Mouse (Mus musculus): Measurements from ENCODE around the gene Pgm5. TPM values are rescaled to one million over a fixed set of nuclear protein-coding genes. Genes with fewer than 3 reads are reported as not detected.
A peak's percentile ranks its signal among the peaks of the same experiment; 100 is the strongest.

Pgm5 gene
- 0.03 and 0.07 TPM in 2 replicates for polyA plus RNA-seq (2015; fragmentation: Nextera tagmentation; extraction: Ambion mirVana)

- H3K36me3 ChIP-seq (replicated peaks), result no peaks in the 10 kb centered on the region
- H3K4me2 ChIP-seq, result peak within 1 kb of the TSS; percentile 52
- H3K4me3 ChIP-seq (replicated peaks), result peak within 1 kb of the TSS; percentile 26
- H3K27ac ChIP-seq (replicated peaks), result no peak within 1 kb of the TSS
- H3K9ac ChIP-seq, result no peak within 1 kb of the TSS
- ATAC-seq (ENCODE audit: insufficient read depth), result no peak
- no peaks in the 10 kb centered on the region for H3K4me1 ChIP-seq (replicated peaks)
- H3K9me3 ChIP-seq (replicated peaks), result no peaks in the 10 kb centered on the region
- WGBS (ENCODE audit: insufficient replicate concordance), result 1% methylated on average over 39 of the region's 39 CpGs
- peaks cover 44% of the 10 kb centered on the region for H3K27me3 ChIP-seq
These were observed at the start of gene Pgm5 for GRCm38 (mm10) chr19:24861612-24862451. Gene Pgm5, minus strand, starts transcription at chr19:24861855.

GRCm38 (mm10) chr19:24908385-24909155 is 46.9 kb upstream of the Pgm5 start:
- 68% methylated on average over 3 of the region's 3 CpGs for WGBS (ENCODE audit: insufficient replicate concordance)
- Histone ChIP-seq H3K9me3 (replicated peaks) (no peaks in the 10 kb centered on the region), H3K27ac (replicated peaks) (no peak overlapping the region), H3K4me1 (replicated peaks) (no peaks in the 10 kb centered on the region), H3K9ac (no peak overlapping the region), H3K4me2 (no peak overlapping the region), H3K36me3 (replicated peaks) (no peaks in the 10 kb centered on the region), H3K4me3 (replicated peaks) (no peak overlapping the region), H3K27me3 (peaks cover 19% of the 10 kb centered on the region)
- ATAC-seq (ENCODE audit: insufficient read depth), result no peak

DNA sequence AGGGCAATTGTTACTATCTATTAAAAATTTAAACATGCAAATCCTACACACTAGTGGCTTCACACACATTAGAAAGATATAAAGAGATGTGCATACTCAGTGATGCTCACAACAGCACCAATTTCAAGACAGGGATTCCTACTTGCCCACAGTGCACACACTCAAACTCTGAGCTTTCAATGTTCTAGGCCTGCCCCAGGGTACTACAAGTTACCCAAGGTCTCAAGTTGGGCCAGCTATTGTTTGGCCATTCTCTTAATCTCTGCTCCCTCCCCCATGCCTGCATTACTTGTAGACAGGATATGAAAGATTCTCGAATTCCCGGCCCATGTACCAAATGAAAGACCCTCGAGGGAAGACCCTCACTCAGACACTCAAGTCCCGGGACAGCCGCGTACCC is 46.0 kb upstream of the Pgm5 start:
- ATAC-seq (ENCODE audit: insufficient read depth), result no peak
- H3K4me3 ChIP-seq (replicated peaks), result no peak overlapping the region
- no peak overlapping the region for H3K4me2 ChIP-seq
- H3K9me3 ChIP-seq (replicated peaks), result no peaks in the 10 kb centered on the region
- H3K27me3 ChIP-seq, result peaks cover 28% of the 10 kb centered on the region
- no peaks in the 10 kb centered on the region for H3K36me3 ChIP-seq (replicated peaks)
- H3K9ac ChIP-seq, result no peak overlapping the region
- H3K27ac ChIP-seq (replicated peaks), result no peak overlapping the region
- no peaks in the 10 kb centered on the region for H3K4me1 ChIP-seq (replicated peaks)
- WGBS (ENCODE audit: insufficient replicate concordance), result 62% methylated on average over 6 of the region's 6 CpGs

DNA sequence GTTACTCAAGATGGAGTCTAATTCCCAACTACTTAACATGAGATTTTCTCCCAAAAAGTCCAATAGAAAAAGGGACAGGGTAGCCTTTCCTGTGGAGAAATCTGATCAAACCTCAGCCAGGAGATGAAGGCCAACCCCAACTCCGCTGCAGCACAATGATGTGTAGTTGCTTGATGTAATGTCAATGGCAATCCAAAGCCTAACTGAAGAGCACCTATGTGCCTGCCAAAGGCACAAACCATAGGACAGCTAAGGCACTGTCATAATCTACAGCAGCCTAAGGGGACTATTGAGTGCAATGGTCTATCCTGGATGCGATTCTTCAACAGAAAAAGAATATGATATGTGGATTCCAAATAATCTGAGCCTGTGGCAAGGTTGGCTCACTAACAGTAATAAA is 41.2 kb upstream of the Pgm5 start:
- WGBS (ENCODE audit: insufficient replicate concordance), result 34% methylated on average over 2 of the region's 2 CpGs
- H3K36me3 ChIP-seq (replicated peaks), result no peaks in the 10 kb centered on the region

DNA sequence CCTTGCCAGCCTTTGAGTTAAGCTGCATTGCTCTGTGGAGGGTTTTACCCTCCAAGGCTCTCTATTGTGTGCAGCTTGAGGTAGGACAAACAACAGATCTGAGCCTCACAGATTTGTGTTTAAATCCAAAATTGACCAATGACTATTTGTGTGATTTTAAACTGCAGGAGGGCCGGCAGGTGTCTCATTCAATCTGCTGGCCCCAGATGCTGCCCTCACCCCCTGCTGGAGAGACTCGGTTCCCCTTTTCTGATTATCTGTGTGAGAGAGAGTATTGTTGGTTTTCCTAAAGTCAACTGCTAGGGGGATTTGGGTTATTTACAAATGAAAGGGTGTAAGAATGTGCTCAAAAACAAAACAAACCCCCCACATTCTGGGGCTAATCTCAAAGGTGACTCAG is 40.6 kb upstream of the Pgm5 start:
- Histone ChIP-seq H3K9me3 (replicated peaks) (no peaks in the 10 kb centered on the region), H3K9ac (no peak overlapping the region), H3K4me3 (replicated peaks) (no peak overlapping the region), H3K27me3 (peaks cover 82% of the 10 kb centered on the region), H3K4me1 (replicated peaks) (no peaks in the 10 kb centered on the region), H3K27ac (replicated peaks) (no peak overlapping the region), H3K36me3 (replicated peaks) (no peaks in the 10 kb centered on the region), H3K4me2 (no peak overlapping the region)
- ATAC-seq (ENCODE audit: insufficient read depth), result no peak
- 0% methylated on average over 2 of the region's 2 CpGs for WGBS (ENCODE audit: insufficient replicate concordance)

More for the DNA sequence above, 41.2 kb upstream of the Pgm5 start:
- no peaks in the 10 kb centered on the region for H3K9me3 ChIP-seq (replicated peaks)
- no peak overlapping the region for H3K9ac ChIP-seq
- peaks cover 76% of the 10 kb centered on the region for H3K27me3 ChIP-seq
- no peaks in the 10 kb centered on the region for H3K4me1 ChIP-seq (replicated peaks)
- no peak overlapping the region for H3K4me3 ChIP-seq (replicated peaks)
- H3K4me2 ChIP-seq, result no peak overlapping the region
- ATAC-seq (ENCODE audit: insufficient read depth), result no peak
- H3K27ac ChIP-seq (replicated peaks), result no peak overlapping the region

DNA sequence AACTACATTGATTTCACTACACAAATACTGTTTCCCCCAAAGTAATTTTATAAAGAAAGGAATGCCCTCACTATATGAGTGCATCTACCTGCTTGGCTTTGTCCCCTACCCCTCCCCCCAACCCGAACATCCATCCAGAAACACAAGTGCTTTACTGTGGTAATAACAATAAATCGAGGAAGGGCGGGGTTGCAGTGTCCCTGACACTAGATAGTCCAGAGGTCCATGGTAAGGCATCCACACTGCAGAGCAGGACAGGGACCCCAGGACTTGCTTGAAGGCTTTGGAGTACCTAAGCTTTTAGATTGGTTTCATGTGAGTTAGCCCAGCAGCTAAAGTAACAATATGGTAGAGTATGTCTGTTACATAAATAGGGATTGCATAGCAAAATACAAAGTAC is 40.0 kb upstream of the Pgm5 start:
- WGBS (ENCODE audit: insufficient replicate concordance), result 8% methylated on average over 3 of the region's 3 CpGs
- Histone ChIP-seq H3K27ac (replicated peaks) (no peak overlapping the region), H3K4me3 (replicated peaks) (no peak overlapping the region), H3K27me3 (peaks cover 83% of the 10 kb centered on the region), H3K9ac (no peak overlapping the region), H3K4me1 (replicated peaks) (no peaks in the 10 kb centered on the region), H3K9me3 (replicated peaks) (no peaks in the 10 kb centered on the region), H3K36me3 (replicated peaks) (no peaks in the 10 kb centered on the region), H3K4me2 (no peak overlapping the region)
- ATAC-seq (ENCODE audit: insufficient read depth), result no peak

DNA sequence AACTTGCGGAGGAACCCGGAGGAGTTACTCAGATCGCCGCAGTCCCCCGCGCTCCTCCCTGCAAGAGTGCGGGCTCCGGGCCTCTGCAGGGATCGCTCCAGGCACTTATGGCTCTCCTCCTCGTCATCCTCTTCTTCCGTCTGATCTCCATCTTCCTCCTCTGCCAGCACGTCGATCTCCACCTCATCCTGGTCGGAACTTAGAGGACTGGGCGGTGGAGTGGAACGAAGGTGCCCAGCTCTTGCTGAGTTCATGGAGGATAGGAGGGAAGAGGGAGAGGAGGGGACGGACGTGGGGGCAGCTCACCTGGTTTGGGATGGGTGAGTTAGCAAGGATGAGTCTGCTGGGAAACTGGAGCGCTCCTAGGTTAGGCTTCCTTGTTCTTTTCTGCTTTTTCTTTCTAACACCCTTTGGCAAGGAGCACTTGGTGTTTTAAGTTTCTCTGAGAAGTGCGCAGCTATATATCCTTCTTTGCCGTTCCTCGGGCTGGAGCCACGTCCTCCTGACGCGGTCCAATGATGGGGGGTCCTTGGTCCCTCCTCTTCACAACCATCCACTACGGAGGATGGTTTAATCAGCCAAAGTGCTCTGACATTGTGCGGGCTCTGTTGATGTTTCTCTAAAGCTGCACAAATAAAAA is 39.0 kb upstream of the Pgm5 start, which contains the start of gene Foxd4:
Gene Foxd4, minus strand, starts transcription at position 617 of the 640 bp plus-strand sequence.
- no peak for ATAC-seq (ENCODE audit: insufficient read depth)
- no peaks in the 10 kb centered on the region for H3K4me1 ChIP-seq (replicated peaks)
- H3K4me2 ChIP-seq, result peak within 1 kb of the TSS; percentile 48
- no peaks in the 10 kb centered on the region for H3K36me3 ChIP-seq (replicated peaks)
- no peak within 1 kb of the TSS for H3K9ac ChIP-seq
- peaks cover 92% of the 10 kb centered on the region for H3K27me3 ChIP-seq
- no peaks in the 10 kb centered on the region for H3K9me3 ChIP-seq (replicated peaks)
- H3K4me3 ChIP-seq (replicated peaks), result peak within 1 kb of the TSS; percentile 20
- 1% methylated on average over 27 of the region's 27 CpGs for WGBS (ENCODE audit: insufficient replicate concordance)
- H3K27ac ChIP-seq (replicated peaks), result no peak within 1 kb of the TSS

- no peak for ATAC-seq (ENCODE audit: insufficient read depth)
- H3K4me3 ChIP-seq (replicated peaks), result peak overlapping the region; percentile 20
- H3K4me2 ChIP-seq, result peak overlapping the region; percentile 48
- H3K9ac ChIP-seq, result no peak overlapping the region
- H3K9me3 ChIP-seq (replicated peaks), result no peaks in the 10 kb centered on the region
- WGBS (ENCODE audit: insufficient replicate concordance), result 1% methylated on average over 84 of the region's 84 CpGs
- no peaks in the 10 kb centered on the region for H3K4me1 ChIP-seq (replicated peaks)
- H3K27me3 ChIP-seq, result peaks cover 96% of the 10 kb centered on the region
- no peaks in the 10 kb centered on the region for H3K36me3 ChIP-seq (replicated peaks)
- H3K27ac ChIP-seq (replicated peaks), result no peak overlapping the region
These were observed 38.2 kb upstream of the Pgm5 start for GRCm38 (mm10) chr19:24899578-24900544.

- Histone ChIP-seq H3K27ac (replicated peaks) (no peak overlapping the region), H3K36me3 (replicated peaks) (no peaks in the 10 kb centered on the region), H3K27me3 (peaks cover 88% of the 10 kb centered on the region), H3K4me1 (replicated peaks) (no peaks in the 10 kb centered on the region), H3K9ac (no peak overlapping the region), H3K4me3 (replicated peaks) (peak overlapping the region; percentile 20), H3K9me3 (replicated peaks) (no peaks in the 10 kb centered on the region), H3K4me2 (peak overlapping the region; percentile 48)
- ATAC-seq (ENCODE audit: insufficient read depth), result no peak
- 5% methylated on average over 34 of the region's 34 CpGs for WGBS (ENCODE audit: insufficient replicate concordance)
These were observed 37.3 kb upstream of the Pgm5 start for GRCm38 (mm10) chr19:24898737-24899577.

Data from liver, embryonic 15.5 days (tissue).